Mouse (Mus musculus): ENCODE data around the gene Egln2. TPM values are rescaled to one million over a fixed set of nuclear protein-coding genes. Genes with fewer than 3 reads are reported as not detected.
A peak's percentile ranks its signal among the peaks of the same experiment; 100 is the strongest.

Egln2 gene
- polyA plus RNA-seq, 1 experiment from 2014 or later: 91.5 TPM

GRCm38 (mm10) chr7:27193731-27194130, 27.1 kb upstream of the Egln2 start:
- Histone ChIP-seq H3K27me3 (ENCODE audit: control insufficient read depth, insufficient read depth, low read depth, low read length) (no peaks in the 10 kb centered on the region), H3K4me3 (ENCODE audit: low read depth, low read length) (0 out of 2 replicates have a peak overlapping the region, but pooled peaks have one; percentile 0), H3K4me1 (ENCODE audit: control insufficient read depth, insufficient read depth, low read length) (peaks cover 27% of the 10 kb centered on the region), H3K9me3 (replicated peaks; ENCODE audit: control insufficient read depth, low read length, poor library complexity, severe bottlenecking) (no peaks in the 10 kb centered on the region), H3K36me3 (ENCODE audit: control insufficient read depth, insufficient read depth, low read length) (peaks cover 42% of the 10 kb centered on the region), H3K4me2 (ENCODE audit: low read length) (peak overlapping the region; percentile 17; the same call in 1 of the 2 replicates), H3K27ac (ENCODE audit: low read length) (no peak overlapping the region), H3K9ac (ENCODE audit: low read depth, low read length) (no peak overlapping the region)
- no peak for ATAC-seq
- 92% methylated on average over 4 of the region's 4 CpGs for WGBS

GRCm38 (mm10) chr7:27192434-27192833, 25.8 kb upstream of the Egln2 start:
- 97% methylated on average over 5 of the region's 5 CpGs for WGBS
- peaks cover 52% of the 10 kb centered on the region for H3K36me3 ChIP-seq (ENCODE audit: control insufficient read depth, insufficient read depth, low read length)
- H3K27ac ChIP-seq (ENCODE audit: low read length): no peak overlapping the region
- no peak for ATAC-seq
- no peaks in the 10 kb centered on the region for H3K9me3 ChIP-seq (replicated peaks; ENCODE audit: control insufficient read depth, low read length, poor library complexity, severe bottlenecking)
- H3K9ac ChIP-seq (ENCODE audit: low read depth, low read length): no peak overlapping the region
- H3K4me3 ChIP-seq (ENCODE audit: low read depth, low read length): no peak overlapping the region
- no peaks in the 10 kb centered on the region for H3K27me3 ChIP-seq (ENCODE audit: control insufficient read depth, insufficient read depth, low read depth, low read length)
- H3K4me2 ChIP-seq (ENCODE audit: low read length): no peak overlapping the region
- H3K4me1 ChIP-seq (ENCODE audit: control insufficient read depth, insufficient read depth, low read length): peaks cover 27% of the 10 kb centered on the region

- Histone ChIP-seq H3K27ac (ENCODE audit: low read length) (no peak overlapping the region), H3K27me3 (ENCODE audit: control insufficient read depth, insufficient read depth, low read depth, low read length) (no peaks in the 10 kb centered on the region), H3K4me2 (ENCODE audit: low read length) (no peak overlapping the region), H3K4me3 (ENCODE audit: low read depth, low read length) (no peak overlapping the region), H3K36me3 (ENCODE audit: control insufficient read depth, insufficient read depth, low read length) (peaks cover 76% of the 10 kb centered on the region), H3K9me3 (replicated peaks; ENCODE audit: control insufficient read depth, low read length, poor library complexity, severe bottlenecking) (no peaks in the 10 kb centered on the region), H3K4me1 (ENCODE audit: control insufficient read depth, insufficient read depth, low read length) (peaks cover 14% of the 10 kb centered on the region), H3K9ac (ENCODE audit: low read depth, low read length) (no peak overlapping the region)
- WGBS: 92% methylated on average over 10 of the region's 10 CpGs
- ATAC-seq: no peak
These were observed 22.8 kb upstream of the Egln2 start for GRCm38 (mm10) chr7:27189271-27189931.

- WGBS: 89% methylated on average over 5 of the region's 5 CpGs
- no peaks in the 10 kb centered on the region for H3K9me3 ChIP-seq (replicated peaks; ENCODE audit: control insufficient read depth, low read length, poor library complexity, severe bottlenecking)
- no peaks in the 10 kb centered on the region for H3K27me3 ChIP-seq (ENCODE audit: control insufficient read depth, insufficient read depth, low read depth, low read length)
- no peak overlapping the region for H3K27ac ChIP-seq (ENCODE audit: low read length)
- no peak overlapping the region for H3K4me3 ChIP-seq (ENCODE audit: low read depth, low read length)
- H3K4me2 ChIP-seq (ENCODE audit: low read length): no peak overlapping the region
- H3K4me1 ChIP-seq (ENCODE audit: control insufficient read depth, insufficient read depth, low read length): no peaks in the 10 kb centered on the region
- H3K36me3 ChIP-seq (ENCODE audit: control insufficient read depth, insufficient read depth, low read length): peaks cover 58% of the 10 kb centered on the region
- no peak overlapping the region for H3K9ac ChIP-seq (ENCODE audit: low read depth, low read length)
- no peak for ATAC-seq
These were observed 19.4 kb upstream of the Egln2 start for GRCm38 (mm10) chr7:27185986-27186385.

- no peak overlapping the region for H3K4me2 ChIP-seq (ENCODE audit: low read length)
- H3K36me3 ChIP-seq (ENCODE audit: control insufficient read depth, insufficient read depth, low read length): peaks cover 48% of the 10 kb centered on the region
- H3K4me1 ChIP-seq (ENCODE audit: control insufficient read depth, insufficient read depth, low read length): no peaks in the 10 kb centered on the region
- H3K9ac ChIP-seq (ENCODE audit: low read depth, low read length): no peak overlapping the region
- no peak for ATAC-seq
- H3K27me3 ChIP-seq (ENCODE audit: control insufficient read depth, insufficient read depth, low read depth, low read length): no peaks in the 10 kb centered on the region
- H3K9me3 ChIP-seq (replicated peaks; ENCODE audit: control insufficient read depth, low read length, poor library complexity, severe bottlenecking): no peaks in the 10 kb centered on the region
- H3K4me3 ChIP-seq (ENCODE audit: low read depth, low read length): no peak overlapping the region
- no peak overlapping the region for H3K27ac ChIP-seq (ENCODE audit: low read length)
- 63% methylated on average over 3 of the region's 3 CpGs for WGBS
These were observed 18.4 kb upstream of the Egln2 start for GRCm38 (mm10) chr7:27184964-27185363.

- ATAC-seq: no peak
- H3K9me3 ChIP-seq (replicated peaks; ENCODE audit: control insufficient read depth, low read length, poor library complexity, severe bottlenecking): no peaks in the 10 kb centered on the region
- 84% methylated on average over 1 of the region's 1 CpGs for WGBS
- no peak overlapping the region for H3K27ac ChIP-seq (ENCODE audit: low read length)
- no peak overlapping the region for H3K4me3 ChIP-seq (ENCODE audit: low read depth, low read length)
- peaks cover 27% of the 10 kb centered on the region for H3K36me3 ChIP-seq (ENCODE audit: control insufficient read depth, insufficient read depth, low read length)
- H3K27me3 ChIP-seq (ENCODE audit: control insufficient read depth, insufficient read depth, low read depth, low read length): no peaks in the 10 kb centered on the region
- H3K4me2 ChIP-seq (ENCODE audit: low read length): no peak overlapping the region
- no peak overlapping the region for H3K9ac ChIP-seq (ENCODE audit: low read depth, low read length)
- peaks cover 9% of the 10 kb centered on the region for H3K4me1 ChIP-seq (ENCODE audit: control insufficient read depth, insufficient read depth, low read length)
These were observed 15.9 kb upstream of the Egln2 start for GRCm38 (mm10) chr7:27182498-27182897.

- ATAC-seq: no peak
- Histone ChIP-seq H3K4me2 (ENCODE audit: low read length) (no peak within 1 kb of the TSS), H3K27me3 (ENCODE audit: control insufficient read depth, insufficient read depth, low read depth, low read length) (no peaks in the 10 kb centered on the region), H3K9me3 (replicated peaks; ENCODE audit: control insufficient read depth, low read length, poor library complexity, severe bottlenecking) (no peaks in the 10 kb centered on the region), H3K27ac (ENCODE audit: low read length) (peak within 1 kb of the TSS; percentile 47), H3K9ac (ENCODE audit: low read depth, low read length) (no peak within 1 kb of the TSS), H3K4me1 (ENCODE audit: control insufficient read depth, insufficient read depth, low read length) (peaks cover 9% of the 10 kb centered on the region), H3K4me3 (ENCODE audit: low read depth, low read length) (no peak within 1 kb of the TSS), H3K36me3 (ENCODE audit: control insufficient read depth, insufficient read depth, low read length) (peaks cover 15% of the 10 kb centered on the region)
- 69% methylated on average over 14 of the region's 14 CpGs for WGBS
These were observed 14.5 kb upstream of the Egln2 start, which contains the start of the genes Gm21983 and Mia for GRCm38 (mm10) chr7:27180837-27181695. Gene Gm21983, minus strand, starts transcription at chr7:27181086. Gene Mia, minus strand, starts transcription at chr7:27181157.

GRCm38 (mm10) chr7:27180036-27180435, 13.4 kb upstream of the Egln2 start:
- Histone ChIP-seq H3K4me3 (ENCODE audit: low read depth, low read length) (no peak overlapping the region), H3K36me3 (ENCODE audit: control insufficient read depth, insufficient read depth, low read length) (peaks cover 6% of the 10 kb centered on the region; the same call in 1 of the 2 replicates), H3K27me3 (ENCODE audit: control insufficient read depth, insufficient read depth, low read depth, low read length) (no peaks in the 10 kb centered on the region), H3K9ac (ENCODE audit: low read depth, low read length) (no peak overlapping the region), H3K4me1 (ENCODE audit: control insufficient read depth, insufficient read depth, low read length) (peaks cover 9% of the 10 kb centered on the region), H3K9me3 (replicated peaks; ENCODE audit: control insufficient read depth, low read length, poor library complexity, severe bottlenecking) (no peaks in the 10 kb centered on the region), H3K27ac (ENCODE audit: low read length) (0 out of 2 replicates have a peak overlapping the region, but pooled peaks have one; percentile 0), H3K4me2 (ENCODE audit: low read length) (no peak overlapping the region)
- WGBS: 41% methylated on average over 5 of the region's 5 CpGs
- ATAC-seq: no peak
